Mouse (Mus musculus): Measurements from ENCODE around the gene Rasa2.
"Not testable (repeated sequence)": the region's sequence is repeated elsewhere in the genome, so short reads cannot be mapped to it uniquely, and the experiment has no call there.

DNA sequence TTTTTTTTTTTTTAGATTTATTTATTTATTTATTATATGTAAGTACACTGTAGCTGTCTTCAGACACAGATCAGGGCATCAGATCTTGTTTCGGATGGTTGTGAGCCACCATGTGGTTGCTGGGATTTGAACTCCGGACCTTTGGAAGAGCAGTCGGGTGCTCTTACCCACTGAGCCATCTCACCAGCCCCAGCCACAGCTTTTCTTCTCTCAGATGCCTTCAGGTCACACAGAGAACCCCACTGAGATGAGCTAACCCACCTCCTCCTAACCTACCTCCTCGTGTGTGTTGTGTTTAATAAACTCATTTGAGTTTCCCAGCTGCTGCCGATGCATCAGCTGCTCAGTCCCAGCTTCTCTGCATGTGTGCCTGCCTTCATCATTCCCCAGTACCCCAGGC is 46.3 kb upstream of the Rasa2 start:
- not testable (repeated sequence) for TF ChIP-seq CHD1 (IDR thresholded peaks at IDR 0.05; ENCODE audit: low read depth, low read length); POLR2A (IDR thresholded peaks at IDR 0.05; ENCODE audit: control insufficient read depth in 1 of 2, insufficient read depth in 1 of 2, low read depth in 1 of 2, low read length in 2 of 2, poor library complexity in 1 of 2); MEF2A (IDR thresholded peaks at IDR 0.05; ENCODE audit: extremely low read depth, insufficient replicate concordance, low read depth, low read length, poor library complexity, severe bottlenecking); HCFC1 (IDR thresholded peaks at IDR 0.05; ENCODE audit: low read depth, low read length); MAZ (IDR thresholded peaks at IDR 0.05; ENCODE audit: low read depth, low read length); BHLHE40 (IDR thresholded peaks at IDR 0.05; ENCODE audit: borderline replicate concordance, low read depth, low read length); POLR2AphosphoS5 (IDR thresholded peaks at IDR 0.05; ENCODE audit: borderline replicate concordance, low read depth, low read length); CTCF (IDR thresholded peaks at IDR 0.05 in 2 of 3, conservative IDR thresholded peaks at IDR 0.05 in 1 of 3; ENCODE audit: control insufficient read depth in 1 of 3, insufficient read depth in 1 of 3, low read depth in 2 of 3, low read length in 3 of 3, poor library complexity in 1 of 3, severe bottlenecking in 1 of 3); SMC3 (IDR thresholded peaks at IDR 0.05; ENCODE audit: low read depth, low read length)

Measured in MEL (cell line).